Mouse (Mus musculus) heart, postnatal 0 days (tissue): ENCODE data around the gene Gm49380. TPM values are rescaled to one million over a fixed set of nuclear protein-coding genes. Genes with fewer than 3 reads are reported as not detected.

Experiments
- ATAC-seq: fragments of 200-750 bp; cut with Nextera tagmentation; 2 replicates; pipeline ENCODE4 v1.8.0; 2017; ENCODE audit warnings: low read depth, moderate number of reproducible peaks, moderate library complexity; ENCODE audit not compliant: insufficient read depth
- DNase-seq: peaks from one replicate; pipeline ENCODE4 v3.0.0-alpha.2; 2016; ENCODE audit warnings: low spot score
- H3K27ac ChIP-seq: fragments of 300-500 bp; sonication (generic); 2 replicates; pipeline ENCODE4 v1.5.1; 2014; ENCODE audit warnings: low read depth, mild to moderate bottlenecking
- H3K27me3 ChIP-seq: fragments of 300-500 bp; sonication (generic); 2 replicates; pipeline ENCODE4 v1.6.1; 2014; ENCODE audit warnings: low read length, mixed read lengths; ENCODE audit not compliant: control insufficient read depth, insufficient read depth
- H3K36me3 ChIP-seq: fragments of 300-500 bp; sonication (generic); replicated peaks from 2 replicates; pipeline ENCODE4 v1.6.1; 2014; ENCODE audit warnings: low read length, mixed read lengths; ENCODE audit not compliant: control insufficient read depth, insufficient read depth
- H3K4me1 ChIP-seq: fragments of 300-500 bp; sonication (generic); 2 replicates; pipeline ENCODE4 v1.6.1; 2014; ENCODE audit warnings: antibody characterized with exemption; ENCODE audit not compliant: control insufficient read depth, insufficient read depth
- H3K4me2 ChIP-seq: fragments of 300-500 bp; sonication (generic); 2 replicates; pipeline ENCODE4 v1.6.1; 2014; ENCODE audit warnings: low read depth, mild to moderate bottlenecking, low read length, moderate library complexity
- H3K4me3 ChIP-seq: fragments of 300-500 bp; sonication (generic); 2 replicates; pipeline ENCODE4 v1.5.1; 2014; ENCODE audit warnings: low read depth, low read length
- H3K9ac ChIP-seq: fragments of 300-500 bp; sonication (generic); replicated peaks from 2 replicates; pipeline ENCODE4 v1.6.1; 2014; ENCODE audit warnings: low read depth, low read length, mixed read lengths
- H3K9me3 ChIP-seq: fragments of 300-500 bp; sonication (generic); replicated peaks from 2 replicates; pipeline ENCODE4 v1.6.1; 2016; ENCODE audit warnings: low read length; ENCODE audit not compliant: control insufficient read depth
- CTCF ChIP-seq: IDR thresholded peaks from 2 replicates; pipeline ENCODE4 v1.5.1; 2016; ENCODE audit warnings: antibody characterized with exemption, control low read depth, low read depth
- EP300 ChIP-seq: IDR thresholded peaks from 2 replicates; pipeline ENCODE4 v1.6.1; 2016; ENCODE audit warnings: antibody characterized with exemption, low read depth
- WGBS: fragments of 180-500 bp; shearing (Covaris S2); extraction: QIAGEN DNeasy Blood & Tissue Kit; methylation state at CpG from one replicate; pipeline ENCODE4 v1.1.7; 2014; 5-methylcytosine and 5-hydroxymethylcytosine counted together
- polyA plus RNA-seq: library from polyadenylated mRNA; unstranded; fragments of >200 nt; fragmentation: Nextera tagmentation; extraction: Ambion mirVana; gene quantifications from 2 replicates; pipeline ENCODE4 v1.2.1, GENCODE M21; 2015
- total RNA-seq: library from RNA; depleted of rRNA; stranded (reverse); fragments of >200 nt; gene quantifications from 2 replicates; pipeline ENCODE4 v1.2.3, GENCODE M21; 2014; ENCODE audit warnings: low replicate concordance

The Gm49380 gene
- total and polyA plus RNA-seq, 2 experiments from 2014 or later, result not detected

- WGBS, result 9% methylated on average over 8 of the region's 8 CpGs
- Histone ChIP-seq H3K4me2 (peak within 1 kb of the TSS; percentile 40), H3K27ac (peak within 1 kb of the TSS; percentile 68), H3K4me1 (peaks cover 32% of the 10 kb centered on the region), H3K4me3 (peak within 1 kb of the TSS; percentile 12; the same call in 1 of the 2 replicates), H3K36me3 (no peaks in the 10 kb centered on the region; the same call in 1 of the 2 replicates), H3K9ac (peak within 1 kb of the TSS; percentile 7; the same call in 1 of the 2 replicates), H3K27me3 (no peaks in the 10 kb centered on the region), H3K9me3 (no peaks in the 10 kb centered on the region)
- TF ChIP-seq CTCF, result peak; percentile 16; the same call in 1 of the 2 replicates
- no peak for TF ChIP-seq EP300
- ATAC-seq, result peak; percentile 66
- peak; percentile 76 for DNase-seq
Observed at GRCm38 (mm10) chr9:44107110-44107509, 6.2 kb downstream of the Gm49380 start, which contains the start of gene C1qtnf5. Gene C1qtnf5, plus strand, starts transcription at chr9:44107245.

- Histone ChIP-seq H3K4me3 (no peak overlapping the region), H3K27ac (peak overlapping the region; percentile 68), H3K4me1 (peaks cover 32% of the 10 kb centered on the region), H3K9me3 (no peaks in the 10 kb centered on the region), H3K4me2 (0 out of 2 replicates have a peak overlapping the region, but pooled peaks have one; percentile 40), H3K27me3 (no peaks in the 10 kb centered on the region), H3K9ac (no peak overlapping the region), H3K36me3 (no peaks in the 10 kb centered on the region; the same call in 1 of the 2 replicates)
- ATAC-seq (no peak), DNase-seq (no peak)
- WGBS, result 70% methylated on average over 4 of the region's 4 CpGs
- no peak for TF ChIP-seq EP300
- TF ChIP-seq CTCF, result no peak
Observed at GRCm38 (mm10) chr9:44106596-44106995, 6.7 kb downstream of the Gm49380 start.

DNA sequence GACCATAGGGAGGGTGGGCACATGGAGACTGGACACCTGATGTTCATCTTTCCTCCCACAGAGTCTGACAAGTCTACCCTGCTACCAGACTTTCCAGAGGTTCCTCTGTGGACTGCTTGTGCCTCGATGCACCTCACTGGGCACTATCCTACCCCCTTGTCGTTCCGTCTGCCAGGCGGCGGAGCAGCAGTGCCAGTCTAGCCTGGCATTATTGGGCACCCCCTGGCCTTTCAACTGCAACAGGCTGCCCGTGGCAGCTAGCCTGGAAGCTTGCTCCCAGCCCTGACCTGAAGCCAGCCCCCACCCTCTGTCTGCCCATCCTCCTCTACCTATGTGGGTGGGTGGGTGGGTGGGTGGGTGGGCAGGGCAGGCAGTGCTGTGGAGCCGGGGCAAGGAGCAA, 7.1 kb downstream of the Gm49380 start:
- ATAC-seq (no peak), DNase-seq (no peak)
- WGBS, result 92% methylated on average over 7 of the region's 7 CpGs
- H3K36me3 ChIP-seq, result no peaks in the 10 kb centered on the region; the same call in 1 of the 2 replicates
- TF ChIP-seq EP300 (no peak), CTCF (no peak)
- no peak overlapping the region for H3K9ac ChIP-seq
- no peaks in the 10 kb centered on the region for H3K9me3 ChIP-seq
- H3K4me1 ChIP-seq, result peaks cover 32% of the 10 kb centered on the region
- H3K27ac ChIP-seq, result peak overlapping the region; percentile 68
- H3K4me3 ChIP-seq, result no peak overlapping the region
- H3K4me2 ChIP-seq, result no peak overlapping the region
- no peaks in the 10 kb centered on the region for H3K27me3 ChIP-seq

DNA sequence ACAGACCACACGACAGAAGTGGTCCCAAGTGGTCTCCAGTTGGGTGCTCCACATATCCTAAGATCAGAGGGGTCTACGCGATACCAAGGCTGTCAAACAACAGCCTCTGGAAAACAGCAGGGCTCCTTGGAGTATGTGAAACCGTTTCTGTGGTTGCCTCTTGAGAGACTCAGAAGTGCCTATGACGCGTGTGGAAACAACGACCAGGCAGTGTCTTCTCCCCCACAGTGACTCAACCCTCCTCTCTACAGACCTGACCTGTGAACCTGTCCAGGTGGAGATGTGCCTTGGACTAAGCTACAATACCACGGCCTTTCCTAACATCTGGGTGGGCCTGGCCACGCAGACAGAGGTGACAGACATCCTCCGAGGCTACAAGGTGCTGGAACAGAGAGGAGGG, 7.5 kb downstream of the Gm49380 start:
- no peak overlapping the region for H3K9ac ChIP-seq
- no peaks in the 10 kb centered on the region; the same call in 1 of the 2 replicates for H3K36me3 ChIP-seq
- DNase-seq (no peak), ATAC-seq (no peak)
- WGBS, result 76% methylated on average over 10 of the region's 10 CpGs
- no peak overlapping the region for H3K27ac ChIP-seq
- H3K9me3 ChIP-seq, result no peaks in the 10 kb centered on the region
- no peak overlapping the region for H3K4me3 ChIP-seq
- no peak overlapping the region for H3K4me2 ChIP-seq
- H3K27me3 ChIP-seq, result no peaks in the 10 kb centered on the region
- peaks cover 32% of the 10 kb centered on the region for H3K4me1 ChIP-seq
- TF ChIP-seq EP300 (no peak), CTCF (no peak)

DNA sequence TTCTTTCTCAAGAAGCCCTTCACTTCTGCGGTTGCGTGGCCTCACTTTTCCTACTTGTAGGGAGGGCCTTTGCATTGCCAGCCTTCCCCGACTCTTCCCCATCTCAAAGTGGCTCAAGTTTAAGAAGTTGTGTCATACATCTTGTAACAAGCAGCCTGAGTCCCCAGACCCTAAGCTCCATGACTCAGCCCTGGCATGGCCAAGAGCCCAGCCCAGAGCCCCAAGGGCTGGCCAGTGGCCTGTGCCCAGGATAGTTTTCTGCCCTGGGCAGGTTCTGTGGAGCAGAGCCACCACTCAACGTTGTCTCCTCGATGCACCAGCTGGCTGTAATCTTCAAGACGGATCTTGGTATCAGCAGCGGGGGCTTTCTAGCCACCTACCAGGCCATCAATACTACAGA, 8.4 kb downstream of the Gm49380 start:
- H3K9me3 ChIP-seq, result no peaks in the 10 kb centered on the region
- TF ChIP-seq CTCF (no peak), EP300 (no peak)
- WGBS, result 84% methylated on average over 7 of the region's 7 CpGs
- H3K4me3 ChIP-seq, result no peak overlapping the region
- no peaks in the 10 kb centered on the region; the same call in 1 of the 2 replicates for H3K36me3 ChIP-seq
- no peak for ATAC-seq
- H3K9ac ChIP-seq, result no peak overlapping the region
- no peak for DNase-seq
- no peak overlapping the region for H3K4me2 ChIP-seq
- no peak overlapping the region for H3K27ac ChIP-seq
- peaks cover 25% of the 10 kb centered on the region for H3K4me1 ChIP-seq
- no peaks in the 10 kb centered on the region for H3K27me3 ChIP-seq

DNA sequence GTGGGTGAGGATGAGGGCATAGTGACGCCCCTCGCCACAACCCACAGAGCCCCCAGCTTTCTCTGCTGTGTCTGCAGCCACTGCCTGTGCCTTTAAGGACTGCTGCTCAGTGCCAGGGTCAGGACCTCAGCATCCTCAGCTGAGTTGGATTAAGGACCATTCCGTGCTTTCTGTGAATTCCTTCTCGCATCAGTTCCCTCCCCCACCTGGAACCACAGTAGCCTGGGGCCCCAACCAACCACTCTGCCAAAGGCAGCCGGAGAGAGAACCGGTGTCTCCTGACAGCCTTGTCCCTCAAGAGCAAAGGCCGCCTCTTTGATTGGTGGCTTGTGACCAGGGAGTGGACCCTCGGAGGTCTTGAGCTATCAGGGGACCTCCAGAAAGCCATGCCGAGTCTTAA, 11.8 kb downstream of the Gm49380 start, which contains the start of gene Mfrp:
Gene Mfrp, plus strand, starts transcription at position 240 of the 400 bp plus-strand sequence.
- Histone ChIP-seq H3K4me1 (peaks cover 6% of the 10 kb centered on the region; the same call in 1 of the 2 replicates), H3K9ac (no peak within 1 kb of the TSS), H3K4me2 (no peak within 1 kb of the TSS), H3K9me3 (no peaks in the 10 kb centered on the region), H3K27me3 (no peaks in the 10 kb centered on the region), H3K36me3 (no peaks in the 10 kb centered on the region), H3K27ac (no peak within 1 kb of the TSS), H3K4me3 (no peak within 1 kb of the TSS)
- DNase-seq (no peak), ATAC-seq (no peak)
- TF ChIP-seq EP300 (no peak), CTCF (no peak)
- WGBS, result 76% methylated on average over 9 of the region's 9 CpGs
